Mouse (Mus musculus) MEL (cell line): ENCODE results near the gene Pi16. TPM values are rescaled to one million over a fixed set of nuclear protein-coding genes. Genes with fewer than 3 reads are reported as not detected.
A peak's percentile ranks its signal among the peaks of the same experiment; 100 is the strongest.

Source experiments
- DNase-seq: peaks from one replicate; pipeline ENCODE4 v3.0.0; 2011; ENCODE audit warnings: low read depth, low spot score
- H3K27ac ChIP-seq: 2 replicates; pipeline ENCODE4 v1.5.1; 2012; ENCODE audit warnings: low read depth, mild to moderate bottlenecking, control low read depth, low read length, moderate library complexity; ENCODE audit not compliant: control insufficient read depth
- H3K27me3 ChIP-seq, 2 experiments: fragments of 150-350 bp in 1 of 2; sonication (generic) in 1 of 2; 2 replicates each; pipeline ENCODE4 v1.6.1; 2012; ENCODE audit warnings: low read length in 2 of 2, mild to moderate bottlenecking in 2 of 2, improper control_type of control experiment in 1 of 2, moderate library complexity in 1 of 2; ENCODE audit not compliant: insufficient read depth in 2 of 2, control insufficient read depth in 1 of 2
- H3K36me3 ChIP-seq, 2 experiments: 2 replicates each; pipeline ENCODE4 v1.6.1; 2012 to 2014; ENCODE audit warnings: low read length in 2 of 2, improper control_type of control experiment in 1 of 2, inconsistent platforms in 1 of 2, mild to moderate bottlenecking in 1 of 2; ENCODE audit not compliant: insufficient read depth in 2 of 2, control insufficient read depth in 1 of 2
- H3K4me1 ChIP-seq, 2 experiments: fragments of 150-350 bp in 1 of 2; sonication (generic) in 1 of 2; 2 replicates each; pipeline ENCODE4 v1.6.1; 2012; ENCODE audit warnings: low read length in 2 of 2, improper control_type of control experiment in 1 of 2, mild to moderate bottlenecking in 1 of 2; ENCODE audit not compliant: insufficient read depth in 2 of 2, control insufficient read depth in 1 of 2
- H3K4me3 ChIP-seq, 2 experiments: fragments of 150-350 bp in 1 of 2; sonication (generic) in 1 of 2; 2 replicates each; pipeline ENCODE4 v1.5.1; 2012; ENCODE audit warnings: low read depth in 2 of 2, low read length in 2 of 2, mild to moderate bottlenecking in 2 of 2, moderate library complexity in 2 of 2, control low read depth in 1 of 2, improper control_type of control experiment in 1 of 2; ENCODE audit not compliant: control insufficient read depth in 1 of 2, insufficient read depth in 1 of 2
- H3K79me2 ChIP-seq: 2 replicates; pipeline ENCODE4 v1.6.1; 2012; ENCODE audit warnings: mild to moderate bottlenecking, low read length, moderate library complexity; ENCODE audit not compliant: control insufficient read depth, poor library complexity, insufficient read depth
- H3K9ac ChIP-seq: 2 replicates; pipeline ENCODE4 v1.6.1; 2012; ENCODE audit warnings: low read depth, mild to moderate bottlenecking, control low read depth, low read length, moderate library complexity; ENCODE audit not compliant: control insufficient read depth, poor library complexity, severe bottlenecking
- H3K9me3 ChIP-seq: fragments of 150-350 bp; sonication (generic); replicated peaks from 2 replicates; pipeline ENCODE4 v1.6.1; 2012; ENCODE audit warnings: mild to moderate bottlenecking, low read length, improper control_type of control experiment, moderate library complexity; ENCODE audit not compliant: insufficient read depth
- CHD2 ChIP-seq: IDR thresholded peaks from 2 replicates; pipeline ENCODE4 v1.6.1; 2011; ENCODE audit warnings: low read length, improper control_type of control experiment
- ETS1 ChIP-seq: IDR thresholded peaks from 2 replicates; pipeline ENCODE4 v1.6.1; 2012; ENCODE audit warnings: low read depth, mild to moderate bottlenecking, inconsistent platforms, low read length, improper control_type of control experiment, moderate library complexity
- HCFC1 ChIP-seq: IDR thresholded peaks from 2 replicates; pipeline ENCODE4 v1.6.1; 2012; ENCODE audit warnings: low read depth, mild to moderate bottlenecking, inconsistent platforms, low read length, improper control_type of control experiment, moderate library complexity
- KAT2A ChIP-seq: conservative IDR thresholded peaks from 2 replicates; pipeline ENCODE4 v1.6.1; 2012; ENCODE audit warnings: low read depth, low read length, improper control_type of control experiment, inconsistent platforms
- MAX ChIP-seq: IDR thresholded peaks from 2 replicates; pipeline ENCODE4 v1.6.1; 2011; ENCODE audit warnings: low read length, improper control_type of control experiment
- MAZ ChIP-seq: IDR thresholded peaks from 2 replicates; pipeline ENCODE4 v1.6.1; 2012; ENCODE audit warnings: low read depth, mild to moderate bottlenecking, inconsistent platforms, low read length, improper control_type of control experiment
- MEF2A ChIP-seq: IDR thresholded peaks from 2 replicates; pipeline ENCODE4 v1.6.1; 2014; ENCODE audit warnings: low read depth, mild to moderate bottlenecking, inconsistent platforms, low read length, improper control_type of control experiment; ENCODE audit not compliant: poor library complexity, insufficient replicate concordance, severe bottlenecking; ENCODE audit errors: extremely low read depth
- MXI1 ChIP-seq: IDR thresholded peaks from 2 replicates; pipeline ENCODE4 v1.6.1; 2011; ENCODE audit warnings: mild to moderate bottlenecking, low read depth, low read length, improper control_type of control experiment
- MYB ChIP-seq: IDR thresholded peaks from 2 replicates; pipeline ENCODE4 v1.6.1; 2011; ENCODE audit warnings: mild to moderate bottlenecking, low read depth, low read length, improper control_type of control experiment
- MYC ChIP-seq: IDR thresholded peaks from 2 replicates; pipeline ENCODE4 v1.6.1; 2011; ENCODE audit warnings: low read depth, mild to moderate bottlenecking, low read length, improper control_type of control experiment, moderate library complexity
- NELFE ChIP-seq: IDR thresholded peaks from 2 replicates; pipeline ENCODE4 v1.6.1; 2011; ENCODE audit warnings: low read depth, low read length, improper control_type of control experiment
- NRF1 ChIP-seq: IDR thresholded peaks from 2 replicates; pipeline ENCODE4 v1.6.1; 2014; ENCODE audit warnings: low read depth, mild to moderate bottlenecking, inconsistent platforms, low read length, improper control_type of control experiment, moderate library complexity; ENCODE audit not compliant: poor library complexity, insufficient read depth, severe bottlenecking
- POLR2A ChIP-seq, 2 experiments: IDR thresholded peaks; 2 replicates each; pipeline ENCODE4 v1.6.1; 2011 to 2012; ENCODE audit warnings: low read length in 2 of 2, mild to moderate bottlenecking in 2 of 2, control low read depth in 1 of 2, improper control_type of control experiment in 1 of 2, low read depth in 1 of 2, moderate library complexity in 1 of 2; ENCODE audit not compliant: control insufficient read depth in 1 of 2, insufficient read depth in 1 of 2, poor library complexity in 1 of 2
- RCOR1 ChIP-seq: IDR thresholded peaks from 2 replicates; pipeline ENCODE4 v1.6.1; 2012; ENCODE audit warnings: low read depth, mild to moderate bottlenecking, inconsistent platforms, low read length, improper control_type of control experiment
- SIN3A ChIP-seq: IDR thresholded peaks from 2 replicates; pipeline ENCODE4 v1.6.1; 2012; ENCODE audit warnings: low read length, improper control_type of control experiment, inconsistent platforms
- TCF12 ChIP-seq: IDR thresholded peaks from 2 replicates; pipeline ENCODE4 v1.6.1; 2014; ENCODE audit warnings: low read depth, mild to moderate bottlenecking, inconsistent platforms, low read length, improper control_type of control experiment, moderate library complexity
- UBTF ChIP-seq: IDR thresholded peaks from 2 replicates; pipeline ENCODE4 v1.6.1; 2012; ENCODE audit warnings: low read depth, mild to moderate bottlenecking, inconsistent platforms, low read length, improper control_type of control experiment, moderate library complexity, borderline replicate concordance; ENCODE audit not compliant: insufficient read depth
- USF1 ChIP-seq: IDR thresholded peaks from 2 replicates; pipeline ENCODE4 v1.6.1; 2014; ENCODE audit warnings: low read depth, mild to moderate bottlenecking, inconsistent platforms, low read length, improper control_type of control experiment, moderate library complexity
- USF2 ChIP-seq, 2 experiments: IDR thresholded peaks; 2 replicates each; pipeline ENCODE4 v1.6.1; 2011 to 2012; ENCODE audit warnings: improper control_type of control experiment in 2 of 2, low read length in 2 of 2, borderline replicate concordance in 1 of 2, inconsistent platforms in 1 of 2, low read depth in 1 of 2, mild to moderate bottlenecking in 1 of 2; ENCODE audit not compliant: insufficient read depth in 1 of 2
- ZC3H11A ChIP-seq: IDR thresholded peaks from 2 replicates; pipeline ENCODE4 v1.6.1; 2012; ENCODE audit warnings: low read depth, mild to moderate bottlenecking, inconsistent platforms, low read length, improper control_type of control experiment
- ZMIZ1 ChIP-seq: IDR thresholded peaks from 2 replicates; pipeline ENCODE4 v1.6.1; 2012; ENCODE audit warnings: low read depth, mild to moderate bottlenecking, inconsistent platforms, low read length, improper control_type of control experiment, moderate library complexity
- polyA plus RNA-seq, 2 experiments: library from polyadenylated mRNA; stranded (reverse) in 1 of 2; unstranded in 1 of 2; fragments of >175 nt in 1 of 2; fragments of >200 nt in 1 of 2; gene quantifications; 2 replicates each; pipeline versions ENCODE4 v1.2.1 to v1.2.4; 2012; ENCODE audit warnings: low replicate concordance in 2 of 2, low read depth in 1 of 2; ENCODE audit not compliant: insufficient read length in 2 of 2, insufficient read depth in 1 of 2, missing spikeins in 1 of 2
- total RNA-seq: library from RNA; depleted of rRNA; stranded (reverse); fragments of 300-350 nt; gene quantifications from 2 replicates; pipeline ENCODE4 v1.2.3, GENCODE M21; 2012

Pi16 gene
- total and polyA plus RNA-seq, 3 experiments, result 0.08 to 0.42 TPM; not detected in 1

- Histone ChIP-seq H3K9ac (peak overlapping the region; percentile 92), H3K27ac (no peak overlapping the region), H3K79me2 (peaks cover 19% of the 10 kb centered on the region), H3K9me3 (no peaks in the 10 kb centered on the region), H3K4me3 (peak overlapping the region; percentile 85), H3K27me3 (no peaks in the 10 kb centered on the region), H3K4me1 (peaks cover 2 to 22% of the 10 kb centered on the region in 2 experiments; a peak in 3 of 4 replicates), H3K36me3 (peaks cover 0 to 9% of the 10 kb centered on the region in 2 experiments; a peak in 2 of 4 replicates)
- no peak for TF ChIP-seq NRF1
- 0 out of 2 replicates have a peak, but pooled peaks have one; percentile 7 for TF ChIP-seq RCOR1
- peak; percentile 14 for DNase-seq
These were observed 29.1 kb downstream of the Pi16 start for GRCm38 (mm10) chr17:29346496-29347125.

DNA sequence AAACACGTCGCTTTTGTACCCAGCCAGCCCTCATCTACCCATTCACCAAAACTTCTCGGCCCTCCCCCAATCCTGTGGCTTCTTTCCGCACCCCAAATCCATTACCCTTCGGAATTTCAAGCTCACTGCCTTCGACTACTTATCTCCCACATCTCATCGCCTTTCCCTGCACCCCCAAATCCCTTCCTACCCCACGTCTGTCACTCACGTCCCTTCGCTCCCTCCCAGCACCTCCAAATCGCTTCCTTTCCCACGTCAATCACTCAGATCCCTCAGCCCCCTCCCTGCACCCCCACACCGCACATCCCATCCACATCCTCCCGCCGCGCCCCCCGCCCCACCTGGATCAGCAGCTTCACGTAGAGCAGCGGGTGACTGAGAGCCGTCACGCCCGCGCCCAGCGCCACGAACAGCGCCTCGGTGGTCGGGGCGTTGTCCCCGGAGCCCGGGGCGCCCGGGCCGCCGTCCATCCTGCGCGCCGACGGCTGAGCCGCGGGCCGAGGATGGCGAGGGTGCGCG, 29.7 kb downstream of the Pi16 start:
- Histone ChIP-seq H3K4me3 (peak overlapping the region; percentile 85), H3K27me3 (no peaks in the 10 kb centered on the region), H3K4me1 (peaks cover 2 to 22% of the 10 kb centered on the region in 2 experiments; a peak in 3 of 4 replicates), H3K27ac (peak overlapping the region; percentile 24), H3K9ac (peak overlapping the region; percentile 92), H3K36me3 (peaks cover 0 to 9% of the 10 kb centered on the region in 2 experiments; a peak in 2 of 4 replicates), H3K9me3 (no peaks in the 10 kb centered on the region)
- DNase-seq, result peak; percentile 59
- TF ChIP-seq MXI1, result no peak
- no peak for TF ChIP-seq SIN3A
- TF ChIP-seq CHD2, result no peak
- TF ChIP-seq USF1, result peak; percentile 15; the same call in 1 of the 2 replicates
- no peak for TF ChIP-seq TCF12
- TF ChIP-seq UBTF, result no peak
- no peak for TF ChIP-seq USF2 (IDR thresholded peaks at IDR 0.05; ENCODE audit: borderline replicate concordance in 1 of 2, insufficient read depth in 1 of 2, low read depth in 1 of 2, low read length in 2 of 2)
- TF ChIP-seq, all 39 proteins: peak for 1
- peaks cover 19% of the 10 kb centered on the region for H3K79me2 ChIP-seq

- Histone ChIP-seq H3K36me3 (peaks cover 0 to 9% of the 10 kb centered on the region in 2 experiments; a peak in 2 of 4 replicates), H3K9me3 (no peaks in the 10 kb centered on the region), H3K27me3 (no peaks in the 10 kb centered on the region), H3K4me3 (peak within 1 kb of the TSS; percentile 85), H3K79me2 (peaks cover 19% of the 10 kb centered on the region), H3K9ac (peak within 1 kb of the TSS; percentile 92), H3K4me1 (peaks cover 2 to 22% of the 10 kb centered on the region in 2 experiments; a peak in 3 of 4 replicates), H3K27ac (peak within 1 kb of the TSS; percentile 24)
- DNase-seq, result peak; percentile 98
- TF ChIP-seq NELFE (peak; percentile 75), ZC3H11A (no peak), ZMIZ1 (peak; percentile 43; the same call in 1 of the 2 replicates), USF2 (IDR thresholded peaks at IDR 0.05; ENCODE audit: borderline replicate concordance in 1 of 2, insufficient read depth in 1 of 2, low read depth in 1 of 2, low read length in 2 of 2) (peak; percentile 24 to 91; a peak in 3 of 4 replicates), MAX (peak; percentile 95), MYC (no peak), KAT2A (no peak; the same call in 1 of the 2 replicates), MYB (no peak), ETS1 (no peak), MEF2A (no peak), TCF12 (0 out of 2 replicates have a peak, but pooled peaks have one; percentile 18), CHD2 (no peak), HCFC1 (peak; percentile 79), RCOR1 (no peak), SIN3A (peak; percentile 81), MAZ (peak; percentile 91; the same call in 1 of the 2 replicates), POLR2A (IDR thresholded peaks at IDR 0.05; ENCODE audit: control insufficient read depth in 1 of 2, insufficient read depth in 1 of 2, low read depth in 1 of 2, low read length in 2 of 2, poor library complexity in 1 of 2) (peak; percentile 77 to 92)
These were observed 30.3 kb downstream of the Pi16 start, which contains the start of gene Mtch1 for GRCm38 (mm10) chr17:29347645-29348256. Mtch1 (minus strand) TSS chr17:29347934.
